ENCODE assay signal across 20 mouse cellular contexts in genomic region chrX:20872928-20873500, GRCm38 (mm10). TPM values are rescaled to one million over a fixed set of nuclear protein-coding genes. Genes with fewer than 3 reads are reported as not detected.
DNase-seq lines count a peak whose midpoint lies in the region; ATAC-seq and TF ChIP-seq lines count a peak whose summit lies in the region.
"Had no signal": no experiment of that assay in that cellular context is flagged by ENCODE, and none has a peak within 500 bp of the region (broad histone marks: within the 10 kb centered on the region; RNA-seq: fewer than 3 reads in every experiment).

No protein-coding gene starts in this region.

- H3K4me3 ChIP-seq in forebrain, embryonic 11.5 days (ENCODE audit: low read depth, low read length): no peak overlapping the region
- H3K4me3 ChIP-seq in forebrain, embryonic 16.5 days (replicated peaks; ENCODE audit: low read length): no peak overlapping the region
- no peak overlapping the region for H3K4me3 ChIP-seq in limb, embryonic 15.5 days
- no peak overlapping the region for H3K4me3 ChIP-seq in limb, embryonic 10.5 days
- no peak overlapping the region for H3K4me3 ChIP-seq in stomach, postnatal 0 days (ENCODE audit: low read depth, low read length)
- H3K4me3 ChIP-seq: erythroblast, embryonic 14.5 days; heart, embryonic 13.5 days; hindbrain, embryonic 10.5 days; limb, embryonic 13.5 days; midbrain, embryonic 15.5 days had no signal

- no peak overlapping the region for H3K9ac ChIP-seq in forebrain, embryonic 11.5 days (ENCODE audit: low read length)
- no peak overlapping the region for H3K9ac ChIP-seq in forebrain, embryonic 16.5 days (replicated peaks; ENCODE audit: low read depth, low read length)
- no peak overlapping the region for H3K9ac ChIP-seq in limb, embryonic 15.5 days
- H3K9ac ChIP-seq in stomach, postnatal 0 days (ENCODE audit: low read length): no peak overlapping the region
- H3K9ac ChIP-seq: heart, embryonic 13.5 days; limb, embryonic 13.5 days; midbrain, embryonic 15.5 days had no signal

- no peaks in the 10 kb centered on the region for H3K27me3 ChIP-seq in forebrain, embryonic 11.5 days (ENCODE audit: control insufficient read depth, insufficient read depth, low read length)
- no peaks in the 10 kb centered on the region for H3K27me3 ChIP-seq in forebrain, embryonic 16.5 days (replicated peaks; ENCODE audit: control insufficient read depth, insufficient read depth, low read length)
- H3K27me3 ChIP-seq in limb, embryonic 15.5 days: no peaks in the 10 kb centered on the region
- no peaks in the 10 kb centered on the region for H3K27me3 ChIP-seq in limb, embryonic 10.5 days (ENCODE audit: low read depth, poor library complexity, severe bottlenecking)
- H3K27me3 ChIP-seq in stomach, postnatal 0 days (ENCODE audit: control insufficient read depth, insufficient read depth, low read length): no peaks in the 10 kb centered on the region
- H3K27me3 ChIP-seq: heart, embryonic 13.5 days; limb, embryonic 13.5 days; midbrain, embryonic 15.5 days had no signal

- no peak for TF ChIP-seq CTCF in stomach, postnatal 0 days (IDR thresholded peaks at IDR 0.05; ENCODE audit: low read depth)

- TF ChIP-seq EP300 in stomach, postnatal 0 days (optimal IDR thresholded peaks at IDR 0.05): no peak

- DNase-seq in forebrain, embryonic 11.5 days (ENCODE audit: low spot score): no peak
- no peak for DNase-seq in limb, embryonic 10.5 days (ENCODE audit: low spot score)
- DNase-seq in embryo, embryonic 10.5 days (ENCODE audit: low spot score): peak; percentile 50
- no peak for DNase-seq in stomach, postnatal 0 days (ENCODE audit: low spot score)
- DNase-seq in lung, postnatal 25 days (ENCODE audit: low spot score): no peak
- DNase-seq: cerebellum, postnatal 36 days; gastrocnemius, postnatal 36 days; kidney, postnatal 25 days; lung, postnatal 36 days; right cerebral cortex, postnatal 4 days; thymus, adult 18-20 months had no signal

- WGBS in forebrain, embryonic 11.5 days: 29% methylated on average over 11 of the region's 11 CpGs
- 34% methylated on average over 11 of the region's 11 CpGs for WGBS in forebrain, embryonic 16.5 days
- 33% methylated on average over 11 of the region's 11 CpGs for WGBS in limb, embryonic 15.5 days
- WGBS in limb, embryonic 10.5 days: 21% methylated on average over 11 of the region's 11 CpGs
- 34% methylated on average over 11 of the region's 11 CpGs for WGBS in stomach, postnatal 0 days

- H3K27ac ChIP-seq in forebrain, embryonic 11.5 days (ENCODE audit: low read depth, low read length): no peak overlapping the region
- no peak overlapping the region for H3K27ac ChIP-seq in forebrain, embryonic 16.5 days (ENCODE audit: low read length)
- no peak overlapping the region for H3K27ac ChIP-seq in limb, embryonic 15.5 days
- H3K27ac ChIP-seq in limb, embryonic 10.5 days: no peak overlapping the region
- no peak overlapping the region for H3K27ac ChIP-seq in stomach, postnatal 0 days (replicated peaks)
- H3K27ac ChIP-seq: heart, embryonic 13.5 days; hindbrain, embryonic 10.5 days; limb, embryonic 13.5 days; midbrain, embryonic 15.5 days had no signal

- H3K9me3 ChIP-seq in forebrain, embryonic 11.5 days (ENCODE audit: control insufficient read depth, low read length): no peaks in the 10 kb centered on the region
- H3K9me3 ChIP-seq in forebrain, embryonic 16.5 days (ENCODE audit: control insufficient read depth, low read length): no peaks in the 10 kb centered on the region
- no peaks in the 10 kb centered on the region for H3K9me3 ChIP-seq in limb, embryonic 15.5 days
- no peaks in the 10 kb centered on the region for H3K9me3 ChIP-seq in limb, embryonic 10.5 days (replicated peaks)
- no peaks in the 10 kb centered on the region for H3K9me3 ChIP-seq in stomach, postnatal 0 days (ENCODE audit: control insufficient read depth, low read length)
- H3K9me3 ChIP-seq: heart, embryonic 13.5 days; hindbrain, embryonic 10.5 days; limb, embryonic 13.5 days; midbrain, embryonic 15.5 days had no signal

- H3K4me1 ChIP-seq in forebrain, embryonic 11.5 days (replicated peaks; ENCODE audit: control insufficient read depth, insufficient read depth, low read length): no peaks in the 10 kb centered on the region
- H3K4me1 ChIP-seq in forebrain, embryonic 16.5 days (replicated peaks; ENCODE audit: control insufficient read depth, insufficient read depth, low read length): no peaks in the 10 kb centered on the region
- no peaks in the 10 kb centered on the region for H3K4me1 ChIP-seq in limb, embryonic 15.5 days
- H3K4me1 ChIP-seq in limb, embryonic 10.5 days: no peaks in the 10 kb centered on the region
- no peaks in the 10 kb centered on the region for H3K4me1 ChIP-seq in stomach, postnatal 0 days (replicated peaks; ENCODE audit: control insufficient read depth, insufficient read depth)
- H3K4me1 ChIP-seq: heart, embryonic 13.5 days; limb, embryonic 13.5 days; midbrain, embryonic 15.5 days had no signal

- H3K36me3 ChIP-seq in forebrain, embryonic 11.5 days (ENCODE audit: control insufficient read depth, insufficient read depth, low read length): no peaks in the 10 kb centered on the region
- no peaks in the 10 kb centered on the region for H3K36me3 ChIP-seq in forebrain, embryonic 16.5 days (ENCODE audit: control insufficient read depth, insufficient read depth)
- no peaks in the 10 kb centered on the region for H3K36me3 ChIP-seq in limb, embryonic 15.5 days
- H3K36me3 ChIP-seq in limb, embryonic 10.5 days: no peaks in the 10 kb centered on the region
- no peaks in the 10 kb centered on the region for H3K36me3 ChIP-seq in stomach, postnatal 0 days (ENCODE audit: control insufficient read depth, insufficient read depth, low read length)
- H3K36me3 ChIP-seq: heart, embryonic 13.5 days; hindbrain, embryonic 10.5 days; limb, embryonic 13.5 days; midbrain, embryonic 15.5 days had no signal

- 0 out of 2 replicates have a peak, but pooled peaks have one; percentile 39 for ATAC-seq in forebrain, embryonic 11.5 days (replicated peaks; ENCODE audit: low FRiP score)
- no peak for ATAC-seq in forebrain, embryonic 16.5 days
- peak; percentile 48; the same call in 1 of the 2 replicates for ATAC-seq in limb, embryonic 15.5 days (ENCODE audit: insufficient number of reproducible peaks, low FRiP score, low TSS enrichment, low read depth)
- ATAC-seq in megakaryocyte progenitor cell, adult 5-6 weeks (replicated peaks; ENCODE audit: poor library complexity): 0 out of 2 replicates have a peak, but pooled peaks have one; percentile 29
- ATAC-seq in stomach, postnatal 0 days (ENCODE audit: low FRiP score, low TSS enrichment): no peak
- ATAC-seq: inflammation-experienced regulatory T-cells, adult 6 months; midbrain, embryonic 15.5 days had no signal

- no peak overlapping the region for H3K4me2 ChIP-seq in forebrain, embryonic 11.5 days (ENCODE audit: low read depth, low read length, severe bottlenecking)
- H3K4me2 ChIP-seq in forebrain, embryonic 16.5 days (ENCODE audit: low read length): no peak overlapping the region
- H3K4me2 ChIP-seq in limb, embryonic 15.5 days: no peak overlapping the region
- H3K4me2 ChIP-seq in stomach, postnatal 0 days (replicated peaks; ENCODE audit: low read depth): no peak overlapping the region
- H3K4me2 ChIP-seq: heart, embryonic 13.5 days; limb, embryonic 13.5 days; midbrain, embryonic 15.5 days had no signal

RNA-seq across cellular contexts. Expression of gene Timp1, which starts 3.0 kb away (rescaled TPM):
- 5.8 and 7.4 TPM in 2 replicates for polyA plus RNA-seq in forebrain, embryonic 11.5 days (2014; fragmentation: Nextera tagmentation; extraction: Ambion mirVana)
- polyA plus RNA-seq in forebrain, embryonic 16.5 days (2015; fragmentation: Nextera tagmentation; extraction: Ambion mirVana): 2.4 and 3.4 TPM in 2 replicates
- polyA plus RNA-seq in limb, embryonic 15.5 days (2015; fragmentation: Nextera tagmentation; extraction: Ambion mirVana): 36.0 and 41.1 TPM in 2 replicates
- 12.8 and 13.5 TPM in 2 replicates for polyA plus RNA-seq in limb, embryonic 10.5 days (2016; fragmentation: Nextera tagmentation; extraction: Ambion mirVana)
- total RNA-seq in megakaryocyte progenitor cell, adult 5-6 weeks (2015): 0.17 TPM in 1 of 2 replicates, not detected in the other
- total RNA-seq in megakaryocyte progenitor cell, adult 5-6 weeks (2017): not detected in 2 replicates
- polyA plus RNA-seq in stomach, postnatal 0 days (2015; fragmentation: Nextera tagmentation; extraction: Ambion mirVana): 11.7 and 18.8 TPM in 2 replicates
- polyA plus RNA-seq: erythroblast, embryonic 14.5 days; inflammation-experienced regulatory T-cells, adult 6 months had no signal

RNA-seq across cellular contexts. Expression of gene Syn1, which starts 47.8 kb away (rescaled TPM):
- 11.5 and 12.6 TPM in 2 replicates for polyA plus RNA-seq in forebrain, embryonic 11.5 days (2014; fragmentation: Nextera tagmentation; extraction: Ambion mirVana)
- polyA plus RNA-seq in forebrain, embryonic 16.5 days (2015; fragmentation: Nextera tagmentation; extraction: Ambion mirVana): 37.5 and 37.7 TPM in 2 replicates
- 0.32 and 0.35 TPM in 2 replicates for polyA plus RNA-seq in limb, embryonic 15.5 days (2015; fragmentation: Nextera tagmentation; extraction: Ambion mirVana)
- polyA plus RNA-seq in limb, embryonic 10.5 days (2016; fragmentation: Nextera tagmentation; extraction: Ambion mirVana): 0.13 and 0.14 TPM in 2 replicates
- total RNA-seq in megakaryocyte progenitor cell, adult 5-6 weeks (2015): 0.07 TPM in 1 of 2 replicates, not detected in the other
- not detected in 2 replicates for total RNA-seq in megakaryocyte progenitor cell, adult 5-6 weeks (2017)
- 1.1 and 1.7 TPM in 2 replicates for polyA plus RNA-seq in stomach, postnatal 0 days (2015; fragmentation: Nextera tagmentation; extraction: Ambion mirVana)
- polyA plus RNA-seq: erythroblast, embryonic 14.5 days; inflammation-experienced regulatory T-cells, adult 6 months had no signal

RNA-seq across cellular contexts. Expression of gene Cfp, which starts 58.3 kb away (rescaled TPM):
- polyA plus RNA-seq in forebrain, embryonic 11.5 days (2014; fragmentation: Nextera tagmentation; extraction: Ambion mirVana): 4.5 and 5.7 TPM in 2 replicates
- polyA plus RNA-seq in forebrain, embryonic 16.5 days (2015; fragmentation: Nextera tagmentation; extraction: Ambion mirVana): 4.4 and 6.4 TPM in 2 replicates
- polyA plus RNA-seq in limb, embryonic 15.5 days (2015; fragmentation: Nextera tagmentation; extraction: Ambion mirVana): 7.7 and 8.4 TPM in 2 replicates
- 3.5 and 3.8 TPM in 2 replicates for polyA plus RNA-seq in limb, embryonic 10.5 days (2016; fragmentation: Nextera tagmentation; extraction: Ambion mirVana)
- 27.0 and 38.2 TPM in 2 replicates for total RNA-seq in megakaryocyte progenitor cell, adult 5-6 weeks (2015)
- total RNA-seq in megakaryocyte progenitor cell, adult 5-6 weeks (2017): 19.5 and 32.9 TPM in 2 replicates
- 4.3 and 6.0 TPM in 2 replicates for polyA plus RNA-seq in stomach, postnatal 0 days (2015; fragmentation: Nextera tagmentation; extraction: Ambion mirVana)

Comparison
In these comparisons a context has a peak if more than half of its experiments do, and no peak if none do; other contexts are left out.
1. ATAC-seq: peak in forebrain, embryonic 11.5 days (single experiment), limb, embryonic 15.5 days (single experiment) and megakaryocyte progenitor cell, adult 5-6 weeks (single experiment); none in forebrain, embryonic 16.5 days (single experiment) and stomach, postnatal 0 days (single experiment).